In genomic region chr16:34706487-34706946, GRCm38 (mm10) we compare ENCODE assay signal across 13 mouse cellular contexts. TPM values are rescaled to one million over a fixed set of nuclear protein-coding genes. Genes with fewer than 3 reads are reported as not detected.
DNase-seq lines count a peak whose midpoint lies in the region; ATAC-seq lines count a peak whose summit lies in the region.
"Had no signal": no experiment of that assay in that cellular context is flagged by ENCODE, and none has a peak within 500 bp of the region (broad histone marks: within the 10 kb centered on the region; RNA-seq: fewer than 3 reads in every experiment).

No protein-coding gene starts in this region.

- no peak for ATAC-seq in heart, embryonic 16.5 days (replicated peaks; ENCODE audit: extremely low read depth, insufficient read depth, low FRiP score)
- no peak for ATAC-seq in megakaryocyte, adult 5-6 weeks (ENCODE audit: poor library complexity, severe bottlenecking)

- WGBS in heart, embryonic 16.5 days: 68% methylated on average over 7 of the region's 7 CpGs

- no peak overlapping the region for H3K4me3 ChIP-seq in brown adipose tissue, adult 24 weeks (ENCODE audit: insufficient read depth, low read depth, low read length)
- no peak overlapping the region for H3K4me3 ChIP-seq in heart, embryonic 16.5 days (ENCODE audit: low read length)
- H3K4me3 ChIP-seq: erythroblast, embryonic 14.5 days; hindbrain, embryonic 10.5 days; neural tube, embryonic 12.5 days had no signal

- H3K27me3 ChIP-seq in heart, embryonic 16.5 days (ENCODE audit: control insufficient read depth, insufficient read depth, low read length): no peaks in the 10 kb centered on the region
- H3K27me3 ChIP-seq: neural tube, embryonic 12.5 days had no signal

- no peaks in the 10 kb centered on the region for H3K9me3 ChIP-seq in heart, embryonic 16.5 days (replicated peaks; ENCODE audit: control insufficient read depth, low read length)
- H3K9me3 ChIP-seq: hindbrain, embryonic 10.5 days; neural tube, embryonic 12.5 days had no signal

- no peak overlapping the region for H3K4me2 ChIP-seq in heart, embryonic 16.5 days (ENCODE audit: low read depth, low read length)
- H3K4me2 ChIP-seq: neural tube, embryonic 12.5 days had no signal

- peak overlapping the region; percentile 23; the same call in 1 of the 2 replicates for H3K27ac ChIP-seq in brown adipose tissue, adult 24 weeks (replicated peaks; ENCODE audit: low read depth, low read length)
- H3K27ac ChIP-seq in heart, embryonic 16.5 days (ENCODE audit: low read length): peak overlapping the region; percentile 59
- H3K27ac ChIP-seq: hindbrain, embryonic 10.5 days; neural tube, embryonic 12.5 days had no signal

- H3K36me3 ChIP-seq in heart, embryonic 16.5 days (ENCODE audit: control insufficient read depth, insufficient read depth): peaks cover 21% of the 10 kb centered on the region

- H3K9ac ChIP-seq in heart, embryonic 16.5 days (ENCODE audit: low read length): no peak overlapping the region
- H3K9ac ChIP-seq: neural tube, embryonic 12.5 days had no signal

- no peaks in the 10 kb centered on the region for H3K4me1 ChIP-seq in brown adipose tissue, adult 24 weeks (ENCODE audit: control insufficient read depth, insufficient read depth, insufficient read length, low read length)
- H3K4me1 ChIP-seq in heart, embryonic 16.5 days (ENCODE audit: control insufficient read depth, insufficient read depth, low read length): no peaks in the 10 kb centered on the region
- H3K4me1 ChIP-seq: hindbrain, embryonic 10.5 days; neural tube, embryonic 12.5 days had no signal

- peak; percentile 41 for DNase-seq in kidney, postnatal 10 days
- DNase-seq in kidney, adult 18-20 months: no peak
- peak; percentile 47 for DNase-seq in lung, postnatal 36 days
- DNase-seq in left cerebral cortex, adult 11 months (ENCODE audit: low spot score): no peak
- no peak for DNase-seq in MN1 (ENCODE audit: low spot score)
- DNase-seq: cerebellum, adult 11-12 months had no signal

RNA-seq across cellular contexts. Expression of gene Ccdc14, which starts 16.1 kb away (rescaled TPM):
- 0.36 and 0.46 TPM in 2 replicates for polyA plus RNA-seq in brown adipose tissue, adult 24 weeks (2012; ENCODE audit: insufficient read depth, insufficient read length, missing spikeins)
- 4.1 and 4.9 TPM in 2 replicates for polyA plus RNA-seq in heart, embryonic 16.5 days (2015; fragmentation: Nextera tagmentation; extraction: Ambion mirVana)
- 4.8 and 5.1 TPM in 2 replicates for total RNA-seq in megakaryocyte, adult 5-6 weeks (2015)
- 6.5 and 7.7 TPM in 2 replicates for total RNA-seq in megakaryocyte, adult 5-6 weeks (2017)

RNA-seq across cellular contexts. Expression of gene Mylk, which starts 38.5 kb away (rescaled TPM):
- 25.5 and 26.4 TPM in 2 replicates for polyA plus RNA-seq in brown adipose tissue, adult 24 weeks (2012; ENCODE audit: insufficient read depth, insufficient read length, missing spikeins)
- polyA plus RNA-seq in heart, embryonic 16.5 days (2015; fragmentation: Nextera tagmentation; extraction: Ambion mirVana): 14.2 and 20.5 TPM in 2 replicates
- 1.6 and 1.9 TPM in 2 replicates for total RNA-seq in megakaryocyte, adult 5-6 weeks (2015)
- total RNA-seq in megakaryocyte, adult 5-6 weeks (2017): 2.4 and 5.0 TPM in 2 replicates
- polyA plus RNA-seq: erythroblast, embryonic 14.5 days had no signal

RNA-seq across cellular contexts. Expression of gene Ropn1, which starts 56.8 kb away (rescaled TPM):
- not detected in 2 replicates for polyA plus RNA-seq in brown adipose tissue, adult 24 weeks (2012; ENCODE audit: insufficient read depth, insufficient read length, missing spikeins)
- 0.29 and 0.33 TPM in 2 replicates for polyA plus RNA-seq in heart, embryonic 16.5 days (2015; fragmentation: Nextera tagmentation; extraction: Ambion mirVana)
- not detected in 2 replicates for total RNA-seq in megakaryocyte, adult 5-6 weeks (2015)
- not detected in 2 replicates for total RNA-seq in megakaryocyte, adult 5-6 weeks (2017)
- total RNA-seq: layer of hippocampus, postnatal 25 days had no signal
- polyA plus RNA-seq: erythroblast, embryonic 14.5 days; hindbrain, embryonic 10.5 days; neural tube, embryonic 12.5 days had no signal

Comparison
In these comparisons a context has a peak if more than half of its experiments do, and no peak if none do; other contexts are left out.
1. DNase-seq: peak in kidney, postnatal 10 days (single experiment) and lung, postnatal 36 days (single experiment); none in kidney, adult 18-20 months (single experiment), left cerebral cortex, adult 11 months (single experiment) and MN1 (single experiment).